Mouse (Mus musculus) ES-E14 (cell line): ENCODE data around the gene Glb1l.

Experiments used
- CHD2 ChIP-seq: IDR thresholded peaks from 2 replicates; pipeline ENCODE4 v1.6.1; 2014; ENCODE audit warnings: mild to moderate bottlenecking, low read depth, low read length, inconsistent platforms
- HCFC1 ChIP-seq: IDR thresholded peaks from 2 replicates; pipeline ENCODE4 v1.6.1; 2012; ENCODE audit warnings: low read length, inconsistent platforms, borderline replicate concordance; ENCODE audit not compliant: insufficient read depth
- MAFK ChIP-seq: IDR thresholded peaks from 2 replicates; pipeline ENCODE4 v1.6.1; 2014; ENCODE audit warnings: mild to moderate bottlenecking, low read depth, low read length, inconsistent platforms; ENCODE audit not compliant: insufficient read depth
- ZC3H11A ChIP-seq: IDR thresholded peaks from 2 replicates; pipeline ENCODE4 v1.6.1; 2012; ENCODE audit warnings: low read depth, mild to moderate bottlenecking, inconsistent platforms, low read length, borderline replicate concordance
- ZNF384 ChIP-seq: IDR thresholded peaks from 2 replicates; pipeline ENCODE4 v1.6.1; 2012; ENCODE audit warnings: low read depth, low read length, inconsistent platforms

DNA sequence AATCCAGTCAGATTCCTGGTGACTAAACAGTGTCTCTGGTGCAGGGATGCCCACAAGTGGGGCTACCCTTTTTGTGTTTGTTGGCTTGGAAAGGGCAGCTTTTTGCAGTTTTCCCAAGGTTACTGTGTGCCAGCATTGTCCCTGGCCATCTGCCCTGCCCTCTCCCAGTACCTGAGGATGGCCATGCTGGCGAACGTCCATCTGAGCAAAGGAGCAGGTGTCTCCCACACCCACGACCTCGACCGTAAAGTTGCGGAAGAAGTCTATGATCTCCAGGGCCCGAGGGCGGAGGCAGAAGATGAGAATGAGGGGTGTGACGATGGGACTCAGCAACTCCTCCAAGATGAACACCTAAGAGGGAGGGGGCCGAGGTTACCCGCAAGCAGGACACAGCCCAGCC lies 25.1 kb downstream of the Glb1l start:
- no peak for TF ChIP-seq ZC3H11A
- no peak for TF ChIP-seq ZNF384
- TF ChIP-seq CHD2: no peak
- no peak for TF ChIP-seq MAFK
- no peak for TF ChIP-seq HCFC1
